10 mouse cellular contexts compared by ENCODE assay signal in the genomic region with DNA sequence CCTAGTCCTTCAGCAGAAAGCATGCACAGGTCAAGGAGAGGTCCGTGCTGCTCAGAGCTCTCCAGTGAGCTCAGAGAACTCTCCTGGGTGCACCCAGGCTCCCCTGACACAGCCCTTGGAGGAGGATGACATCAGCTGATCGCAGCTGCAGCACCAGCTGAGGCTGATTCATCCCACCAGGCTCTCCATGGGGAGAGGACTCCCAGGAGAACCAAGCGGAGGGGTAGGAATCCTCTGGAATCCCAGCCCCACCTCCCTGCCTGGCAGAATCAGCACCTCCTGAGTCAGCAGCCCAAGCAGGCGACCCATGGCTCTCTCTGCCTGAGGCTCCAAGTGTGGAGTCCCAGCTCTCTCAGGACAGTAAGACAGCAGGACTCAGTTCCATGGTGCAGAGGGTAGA. TPM values are rescaled to one million over a fixed set of nuclear protein-coding genes. Genes with fewer than 3 reads are reported as not detected.
A peak's percentile ranks its signal among the peaks of the same experiment; 100 is the strongest.
DNase-seq lines count a peak whose midpoint lies in the region; ATAC-seq lines count a peak whose summit lies in the region.
"Had no signal": no experiment of that assay in that cellular context is flagged by ENCODE, and none has a peak within 500 bp of the region (broad histone marks: within the 10 kb centered on the region; RNA-seq: fewer than 3 reads in every experiment).

No protein-coding gene starts in this region.

- DNase-seq in embryonic facial prominence, embryonic 14.5 days (ENCODE audit: low spot score) = peak; percentile 38
- DNase-seq in embryonic facial prominence, embryonic 10.5 days (ENCODE audit: low spot score) = no peak
- DNase-seq in limb, embryonic 10.5 days (ENCODE audit: low spot score) = no peak
- peak; percentile 76 to 78 for DNase-seq in frontal cortex, postnatal 36 days (ENCODE audit: low spot score in 2 of 2)
- peak; percentile 30 for DNase-seq in mesoderm, embryonic 11.5 days (ENCODE audit: low read depth, low spot score)
- no peak for DNase-seq in cerebellum, adult 11 months
- no peak for DNase-seq in liver, embryonic 11.5 days (ENCODE audit: low spot score)

- no peak overlapping the region for H3K4me3 ChIP-seq in embryonic facial prominence, embryonic 14.5 days (ENCODE audit: low read depth, low read length)
- H3K4me3 ChIP-seq in embryonic facial prominence, embryonic 10.5 days = no peak overlapping the region
- H3K4me3 ChIP-seq in limb, embryonic 13.5 days = no peak overlapping the region
- H3K4me3 ChIP-seq in limb, embryonic 10.5 days = no peak overlapping the region
- H3K4me3 ChIP-seq in liver, embryonic 11.5 days (ENCODE audit: low read depth, low read length) = no peak overlapping the region
- H3K4me3 ChIP-seq: neural tube, embryonic 13.5 days had no signal

- 0 out of 2 replicates have a peak, but pooled peaks have one; percentile 27 for ATAC-seq in embryonic facial prominence, embryonic 14.5 days (ENCODE audit: low read depth)
- ATAC-seq in limb, embryonic 13.5 days (ENCODE audit: low FRiP score, low read depth) = no peak
- ATAC-seq in liver, embryonic 11.5 days (replicated peaks; ENCODE audit: low FRiP score) = no peak

- no peak overlapping the region for H3K4me2 ChIP-seq in embryonic facial prominence, embryonic 14.5 days (ENCODE audit: low read depth, low read length)
- no peak overlapping the region for H3K4me2 ChIP-seq in limb, embryonic 13.5 days (replicated peaks)
- H3K4me2 ChIP-seq in liver, embryonic 11.5 days = no peak overlapping the region
- H3K4me2 ChIP-seq: neural tube, embryonic 13.5 days had no signal

- no peaks in the 10 kb centered on the region for H3K9me3 ChIP-seq in embryonic facial prominence, embryonic 14.5 days (ENCODE audit: control insufficient read depth, low read length)
- no peaks in the 10 kb centered on the region for H3K9me3 ChIP-seq in embryonic facial prominence, embryonic 10.5 days
- H3K9me3 ChIP-seq in limb, embryonic 13.5 days = no peaks in the 10 kb centered on the region
- no peaks in the 10 kb centered on the region for H3K9me3 ChIP-seq in limb, embryonic 10.5 days (replicated peaks)
- H3K9me3 ChIP-seq in liver, embryonic 11.5 days (ENCODE audit: control insufficient read depth, low read length) = no peaks in the 10 kb centered on the region
- H3K9me3 ChIP-seq: neural tube, embryonic 13.5 days had no signal

- no peaks in the 10 kb centered on the region for H3K36me3 ChIP-seq in embryonic facial prominence, embryonic 14.5 days (ENCODE audit: control insufficient read depth, insufficient read depth, low read length)
- peaks cover 7% of the 10 kb centered on the region; the same call in 1 of the 2 replicates for H3K36me3 ChIP-seq in embryonic facial prominence, embryonic 10.5 days (replicated peaks)
- no peaks in the 10 kb centered on the region for H3K36me3 ChIP-seq in limb, embryonic 13.5 days
- peaks cover 4% of the 10 kb centered on the region for H3K36me3 ChIP-seq in limb, embryonic 10.5 days
- H3K36me3 ChIP-seq in liver, embryonic 11.5 days (ENCODE audit: control insufficient read depth, insufficient read depth, low read length) = no peaks in the 10 kb centered on the region
- H3K36me3 ChIP-seq: neural tube, embryonic 13.5 days had no signal

- peak overlapping the region; percentile 16; the same call in 1 of the 2 replicates for H3K9ac ChIP-seq in embryonic facial prominence, embryonic 14.5 days (ENCODE audit: low read depth, low read length)
- 0 out of 2 replicates have a peak overlapping the region, but pooled peaks have one; percentile 13 for H3K9ac ChIP-seq in limb, embryonic 13.5 days
- H3K9ac ChIP-seq in liver, embryonic 11.5 days (ENCODE audit: low read depth, low read length) = no peak overlapping the region
- H3K9ac ChIP-seq: neural tube, embryonic 13.5 days had no signal

- WGBS in embryonic facial prominence, embryonic 14.5 days = 20% methylated on average over 4 of the region's 4 CpGs
- WGBS in embryonic facial prominence, embryonic 10.5 days = 33% methylated on average over 4 of the region's 4 CpGs
- 37% methylated on average over 4 of the region's 4 CpGs for WGBS in limb, embryonic 13.5 days
- 36% methylated on average over 4 of the region's 4 CpGs for WGBS in limb, embryonic 10.5 days
- WGBS in liver, embryonic 11.5 days = 29% methylated on average over 4 of the region's 4 CpGs

- H3K4me1 ChIP-seq in embryonic facial prominence, embryonic 14.5 days (ENCODE audit: control insufficient read depth, insufficient read depth, low read length) = no peaks in the 10 kb centered on the region
- H3K4me1 ChIP-seq in embryonic facial prominence, embryonic 10.5 days = peaks cover 44% of the 10 kb centered on the region
- no peaks in the 10 kb centered on the region for H3K4me1 ChIP-seq in limb, embryonic 13.5 days
- peaks cover 9% of the 10 kb centered on the region; the same call in 1 of the 2 replicates for H3K4me1 ChIP-seq in limb, embryonic 10.5 days
- H3K4me1 ChIP-seq in liver, embryonic 11.5 days (replicated peaks; ENCODE audit: control insufficient read depth, insufficient read depth, low read length) = peaks cover 4% of the 10 kb centered on the region; the same call in 1 of the 2 replicates

- H3K27me3 ChIP-seq in embryonic facial prominence, embryonic 14.5 days (replicated peaks; ENCODE audit: control insufficient read depth, insufficient read depth, low read length) = no peaks in the 10 kb centered on the region
- no peaks in the 10 kb centered on the region for H3K27me3 ChIP-seq in embryonic facial prominence, embryonic 10.5 days (replicated peaks; ENCODE audit: low read depth, poor library complexity, severe bottlenecking)
- H3K27me3 ChIP-seq in limb, embryonic 13.5 days = no peaks in the 10 kb centered on the region
- H3K27me3 ChIP-seq in limb, embryonic 10.5 days (ENCODE audit: low read depth, poor library complexity, severe bottlenecking) = no peaks in the 10 kb centered on the region
- no peaks in the 10 kb centered on the region for H3K27me3 ChIP-seq in liver, embryonic 11.5 days (replicated peaks; ENCODE audit: control insufficient read depth, insufficient read depth, low read length)
- H3K27me3 ChIP-seq: neural tube, embryonic 13.5 days had no signal

- H3K27ac ChIP-seq in embryonic facial prominence, embryonic 14.5 days (replicated peaks; ENCODE audit: low read depth, low read length) = no peak overlapping the region
- H3K27ac ChIP-seq in embryonic facial prominence, embryonic 10.5 days (replicated peaks) = no peak overlapping the region; the same call in 1 of the 2 replicates
- no peak overlapping the region for H3K27ac ChIP-seq in limb, embryonic 13.5 days
- no peak overlapping the region for H3K27ac ChIP-seq in limb, embryonic 10.5 days
- no peak overlapping the region for H3K27ac ChIP-seq in liver, embryonic 11.5 days (ENCODE audit: low read depth, low read length)
- H3K27ac ChIP-seq: neural tube, embryonic 13.5 days had no signal

RNA-seq across cellular contexts. Expression of gene 5031439G07Rik, which starts 12.6 kb away (rescaled TPM):
- 9.2 and 11.1 TPM in 2 replicates for polyA plus RNA-seq in embryonic facial prominence, embryonic 14.5 days (2014; fragmentation: Nextera tagmentation; extraction: Ambion mirVana)
- polyA plus RNA-seq in embryonic facial prominence, embryonic 10.5 days (2016; fragmentation: Nextera tagmentation; extraction: Ambion mirVana) = 8.3 and 9.3 TPM in 2 replicates
- 8.0 and 9.1 TPM in 2 replicates for polyA plus RNA-seq in limb, embryonic 13.5 days (2015; fragmentation: Nextera tagmentation; extraction: Ambion mirVana)
- 9.7 and 10.1 TPM in 2 replicates for polyA plus RNA-seq in limb, embryonic 10.5 days (2016; fragmentation: Nextera tagmentation; extraction: Ambion mirVana)
- polyA plus RNA-seq in liver, embryonic 11.5 days (2014; fragmentation: Nextera tagmentation; extraction: Ambion mirVana) = 4.6 and 5.5 TPM in 2 replicates

RNA-seq across cellular contexts. Expression of gene Upk3a, which starts 41.2 kb away (rescaled TPM):
- polyA plus RNA-seq in embryonic facial prominence, embryonic 14.5 days (2014; fragmentation: Nextera tagmentation; extraction: Ambion mirVana) = 8.3 and 13.0 TPM in 2 replicates
- polyA plus RNA-seq in embryonic facial prominence, embryonic 10.5 days (2016; fragmentation: Nextera tagmentation; extraction: Ambion mirVana) = not detected in 2 replicates
- not detected in 2 replicates for polyA plus RNA-seq in limb, embryonic 13.5 days (2015; fragmentation: Nextera tagmentation; extraction: Ambion mirVana)
- not detected in 2 replicates for polyA plus RNA-seq in limb, embryonic 10.5 days (2016; fragmentation: Nextera tagmentation; extraction: Ambion mirVana)
- not detected in 2 replicates for polyA plus RNA-seq in liver, embryonic 11.5 days (2014; fragmentation: Nextera tagmentation; extraction: Ambion mirVana)
- polyA plus RNA-seq: liver, adult 2 months had no signal

RNA-seq across cellular contexts. Expression of gene Nup50, which starts 52.5 kb away (rescaled TPM):
- 27.4 and 28.6 TPM in 2 replicates for polyA plus RNA-seq in embryonic facial prominence, embryonic 14.5 days (2014; fragmentation: Nextera tagmentation; extraction: Ambion mirVana)
- polyA plus RNA-seq in embryonic facial prominence, embryonic 10.5 days (2016; fragmentation: Nextera tagmentation; extraction: Ambion mirVana) = 70.9 and 71.8 TPM in 2 replicates
- 37.1 and 39.8 TPM in 2 replicates for polyA plus RNA-seq in limb, embryonic 13.5 days (2015; fragmentation: Nextera tagmentation; extraction: Ambion mirVana)
- 67.9 and 69.1 TPM in 2 replicates for polyA plus RNA-seq in limb, embryonic 10.5 days (2016; fragmentation: Nextera tagmentation; extraction: Ambion mirVana)
- polyA plus RNA-seq in liver, embryonic 11.5 days (2014; fragmentation: Nextera tagmentation; extraction: Ambion mirVana) = 56.7 and 57.3 TPM in 2 replicates

RNA-seq across cellular contexts. Expression of gene Fam118a, which starts 53.0 kb away (rescaled TPM):
- 21.9 and 23.1 TPM in 2 replicates for polyA plus RNA-seq in embryonic facial prominence, embryonic 14.5 days (2014; fragmentation: Nextera tagmentation; extraction: Ambion mirVana)
- polyA plus RNA-seq in embryonic facial prominence, embryonic 10.5 days (2016; fragmentation: Nextera tagmentation; extraction: Ambion mirVana) = 27.0 and 29.8 TPM in 2 replicates
- polyA plus RNA-seq in limb, embryonic 13.5 days (2015; fragmentation: Nextera tagmentation; extraction: Ambion mirVana) = 27.1 and 28.3 TPM in 2 replicates
- polyA plus RNA-seq in limb, embryonic 10.5 days (2016; fragmentation: Nextera tagmentation; extraction: Ambion mirVana) = 30.0 and 30.4 TPM in 2 replicates
- polyA plus RNA-seq in liver, embryonic 11.5 days (2014; fragmentation: Nextera tagmentation; extraction: Ambion mirVana) = 17.0 and 19.6 TPM in 2 replicates

RNA-seq across cellular contexts. Expression of gene Gm29666, which starts 55.9 kb away (rescaled TPM):
- polyA plus RNA-seq in embryonic facial prominence, embryonic 14.5 days (2014; fragmentation: Nextera tagmentation; extraction: Ambion mirVana) = 0.28 and 0.33 TPM in 2 replicates
- polyA plus RNA-seq in embryonic facial prominence, embryonic 10.5 days (2016; fragmentation: Nextera tagmentation; extraction: Ambion mirVana) = 1.1 TPM in 2 replicates
- polyA plus RNA-seq in limb, embryonic 13.5 days (2015; fragmentation: Nextera tagmentation; extraction: Ambion mirVana) = 0.68 and 0.73 TPM in 2 replicates
- 1.2 and 1.3 TPM in 2 replicates for polyA plus RNA-seq in limb, embryonic 10.5 days (2016; fragmentation: Nextera tagmentation; extraction: Ambion mirVana)
- polyA plus RNA-seq in liver, embryonic 11.5 days (2014; fragmentation: Nextera tagmentation; extraction: Ambion mirVana) = 1.2 and 1.8 TPM in 2 replicates

Comparison
In these comparisons a context has a peak if more than half of its experiments do, and no peak if none do; other contexts are left out.
1. DNase-seq: peak in embryonic facial prominence, embryonic 14.5 days (single experiment), frontal cortex, postnatal 36 days (2 of 2) and mesoderm, embryonic 11.5 days (single experiment); none in embryonic facial prominence, embryonic 10.5 days (single experiment), limb, embryonic 10.5 days (single experiment), cerebellum, adult 11 months (single experiment) and liver, embryonic 11.5 days (single experiment).